Mouse (Mus musculus): ENCODE results near the gene Gm3839.
"Not testable (repeated sequence)": the region's sequence is repeated elsewhere in the genome, so short reads cannot be mapped to it uniquely, and the experiment has no call there.

Gm3839 gene

GRCm38 (mm10) chr14:11356626-11357025 lies at the start of gene Gm3839:
Gm3839 (minus strand) TSS chr14:11356726.
- not testable (repeated sequence) for DNase-seq

- no peak for DNase-seq
These were observed 49.1 kb upstream of the Gm3839 start for GRCm38 (mm10) chr14:11405661-11406060.

- no peak for DNase-seq
These were observed 21.3 kb upstream of the Gm3839 start for GRCm38 (mm10) chr14:11377846-11378245.

DNA sequence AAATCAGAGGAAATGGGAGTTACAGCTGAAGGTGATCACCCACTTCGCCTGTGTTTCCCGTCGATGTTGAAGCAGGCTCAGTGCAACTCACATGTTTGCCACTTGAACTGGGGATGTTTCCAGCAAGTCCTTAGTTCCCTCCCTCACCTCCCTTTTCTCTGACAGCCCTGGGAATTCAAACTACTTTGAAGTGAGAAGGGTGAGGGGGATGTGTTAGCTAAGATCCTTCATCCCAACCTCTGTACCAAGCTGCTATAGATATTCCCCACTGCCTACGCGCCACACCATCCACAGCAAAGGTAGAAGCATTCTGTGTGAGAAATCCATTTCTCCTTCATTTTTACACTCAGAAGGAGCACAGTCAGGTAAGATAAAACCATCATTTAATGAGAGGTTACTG lies 18.7 kb upstream of the Gm3839 start:
- DNase-seq = no peak

GRCm38 (mm10) chr14:11346086-11346485 lies 10.4 kb downstream of the Gm3839 start:
- DNase-seq = no peak

- no peak for DNase-seq
These were observed 26.5 kb downstream of the Gm3839 start for GRCm38 (mm10) chr14:11329993-11330392.

DNA sequence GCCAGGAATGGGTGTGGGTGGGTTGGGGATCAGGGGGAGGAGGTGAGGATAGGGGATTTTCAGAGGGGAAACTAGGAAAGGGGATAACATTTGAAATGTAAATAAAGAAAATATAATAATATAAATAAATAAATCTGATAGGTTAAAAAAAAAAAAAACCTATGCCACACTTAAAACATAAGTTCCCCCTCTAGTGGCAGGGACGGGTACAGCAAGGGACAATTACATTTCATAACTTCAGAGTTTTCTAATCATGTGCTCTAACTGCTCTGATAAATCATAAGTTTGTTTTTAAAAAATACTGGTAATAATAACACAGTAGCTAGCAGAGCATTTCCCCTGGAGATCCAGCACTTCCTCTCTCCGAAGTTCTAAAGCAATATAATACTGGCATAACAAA lies 49.4 kb downstream of the Gm3839 start:
- DNase-seq = peak; percentile 8 to 19

- not testable (repeated sequence) for DNase-seq
These were observed 68.6 kb downstream of the Gm3839 start for GRCm38 (mm10) chr14:11287956-11288355.

GRCm38 (mm10) chr14:11257161-11257705 lies 99.3 kb downstream of the Gm3839 start:
- DNase-seq = no peak

DNA sequence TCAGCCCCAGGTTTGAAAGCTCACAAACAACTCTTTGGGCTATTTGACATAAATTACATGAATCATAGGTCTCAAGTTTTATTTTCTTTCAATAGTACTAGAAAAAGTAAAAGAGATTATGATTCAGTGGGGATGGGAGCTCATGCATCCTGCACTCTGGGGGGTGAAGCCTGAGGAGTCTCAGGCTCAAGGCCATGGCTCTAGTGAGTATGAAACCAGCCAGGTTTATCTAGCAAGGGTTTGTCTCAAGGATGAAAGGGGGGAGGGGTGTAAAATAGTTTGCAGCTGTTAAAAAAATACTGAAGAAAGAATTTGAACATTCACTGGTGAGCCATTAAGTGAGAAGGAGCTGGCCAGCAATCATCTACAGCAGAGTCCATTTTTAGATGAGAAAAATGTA lies 108.5 kb downstream of the Gm3839 start:
- no peak for DNase-seq

- no peak for DNase-seq
These were observed 112.0 kb downstream of the Gm3839 start for GRCm38 (mm10) chr14:11244546-11244945.

- no peak for DNase-seq
These were observed 124.4 kb downstream of the Gm3839 start for GRCm38 (mm10) chr14:11232086-11232485.

All from cerebellum, postnatal 36 days (tissue).